Mouse (Mus musculus) spleen, adult 2 months (tissue): ENCODE data around the gene Elovl4. TPM values are rescaled to one million over a fixed set of nuclear protein-coding genes. Genes with fewer than 3 reads are reported as not detected.

Experiments used
- DNase-seq, 2 experiments: peaks; one replicate each; pipeline versions ENCODE4 v3.0.0 to v3.0.0-alpha.2; 2012 to 2021; ENCODE audit warnings: low spot score in 2 of 2, low read depth in 1 of 2
- H3K27ac ChIP-seq: fragments of 200-500 bp; 2 replicates; pipeline ENCODE4 v1.5.1; 2012; ENCODE audit warnings: low read length, inconsistent platforms; ENCODE audit not compliant: insufficient read depth
- H3K27me3 ChIP-seq: fragments of 200-500 bp; 2 replicates; pipeline ENCODE4 v1.6.1; 2012; ENCODE audit warnings: mild to moderate bottlenecking, moderate library complexity, low read length, inconsistent platforms; ENCODE audit not compliant: control insufficient read depth, insufficient read depth
- H3K36me3 ChIP-seq: fragments of 200-500 bp; 2 replicates; pipeline ENCODE4 v1.6.1; 2012; ENCODE audit warnings: mild to moderate bottlenecking, low read length, inconsistent platforms; ENCODE audit not compliant: control insufficient read depth, insufficient read depth
- H3K4me1 ChIP-seq: fragments of 200-500 bp; 2 replicates; pipeline ENCODE4 v1.6.1; 2011; ENCODE audit warnings: inconsistent platforms; ENCODE audit not compliant: control insufficient read depth, insufficient read depth, insufficient read length
- H3K4me3 ChIP-seq: fragments of 200-500 bp; 2 replicates; pipeline ENCODE4 v1.5.1; 2011; ENCODE audit warnings: mild to moderate bottlenecking, inconsistent platforms; ENCODE audit not compliant: insufficient read depth, insufficient read length; ENCODE audit errors: extremely low read depth
- CTCF ChIP-seq: fragments of 200-500 bp; IDR thresholded peaks from 2 replicates; pipeline ENCODE4 v1.5.1; 2011; ENCODE audit warnings: mild to moderate bottlenecking, inconsistent platforms; ENCODE audit not compliant: insufficient read depth, insufficient read length, insufficient replicate concordance; ENCODE audit errors: extremely low read depth
- POLR2A ChIP-seq: fragments of 200-500 bp; IDR thresholded peaks from 2 replicates; pipeline ENCODE4 v1.6.1; 2011; ENCODE audit warnings: low read depth, low read length, inconsistent platforms
- WGBS: fragments of 180-500 bp; shearing (Covaris S2); methylation state at CpG from one replicate; pipeline ENCODE4 v1.1.7; 2018; 5-methylcytosine and 5-hydroxymethylcytosine counted together
- polyA plus RNA-seq: library from polyadenylated mRNA; depleted of rRNA; stranded (reverse); fragments of >200 nt; gene quantifications from 2 replicates; pipeline ENCODE4 v1.2.3, GENCODE M21; 2012; rRNA removed

The Elovl4 gene
- polyA plus RNA-seq, 1 experiment: not detected

GRCm38 (mm10) chr9:83796875-83797274 is 9.2 kb downstream of the Elovl4 start:
- no peak overlapping the region for H3K4me3 ChIP-seq
- no peaks in the 10 kb centered on the region for H3K36me3 ChIP-seq
- TF ChIP-seq CTCF (no peak), POLR2A (no peak)
- no peak overlapping the region for H3K27ac ChIP-seq
- 91% methylated on average over 7 of the region's 7 CpGs for WGBS
- no peaks in the 10 kb centered on the region for H3K27me3 ChIP-seq
- DNase-seq: no peak
- no peaks in the 10 kb centered on the region for H3K4me1 ChIP-seq

- Histone ChIP-seq H3K36me3 (no peaks in the 10 kb centered on the region), H3K27ac (no peak overlapping the region), H3K4me3 (no peak overlapping the region), H3K27me3 (no peaks in the 10 kb centered on the region), H3K4me1 (no peaks in the 10 kb centered on the region)
- WGBS: 94% methylated on average over 6 of the region's 6 CpGs
- no peak for TF ChIP-seq POLR2A
- TF ChIP-seq CTCF: no peak
- DNase-seq: no peak
Observed at GRCm38 (mm10) chr9:83789326-83789725, 16.8 kb downstream of the Elovl4 start.

GRCm38 (mm10) chr9:83785501-83785900 is 20.6 kb downstream of the Elovl4 start:
- H3K4me1 ChIP-seq: no peaks in the 10 kb centered on the region
- H3K4me3 ChIP-seq: no peak overlapping the region
- no peak overlapping the region for H3K27ac ChIP-seq
- 85% methylated on average over 1 of the region's 1 CpGs for WGBS
- no peaks in the 10 kb centered on the region for H3K36me3 ChIP-seq
- DNase-seq: no peak
- TF ChIP-seq CTCF (no peak), POLR2A (no peak)
- H3K27me3 ChIP-seq: no peaks in the 10 kb centered on the region

- Histone ChIP-seq H3K4me1 (no peaks in the 10 kb centered on the region), H3K27me3 (no peaks in the 10 kb centered on the region)
- WGBS: 85% methylated on average over 9 of the region's 9 CpGs
Observed at GRCm38 (mm10) chr9:83778317-83778960, 27.6 kb downstream of the Elovl4 start.

GRCm38 (mm10) chr9:83761318-83761717 is 44.8 kb downstream of the Elovl4 start:
- DNase-seq: no peak
- TF ChIP-seq POLR2A (no peak), CTCF (no peak)
- Histone ChIP-seq H3K4me1 (no peaks in the 10 kb centered on the region), H3K4me3 (no peak overlapping the region), H3K27ac (no peak overlapping the region), H3K36me3 (no peaks in the 10 kb centered on the region), H3K27me3 (no peaks in the 10 kb centered on the region)
- WGBS: 89% methylated on average over 4 of the region's 4 CpGs

More at GRCm38 (mm10) chr9:83778317-83778960, 27.6 kb downstream of the Elovl4 start:
- TF ChIP-seq POLR2A (no peak), CTCF (no peak)
- H3K27ac ChIP-seq: no peak overlapping the region
- no peak for DNase-seq
- no peaks in the 10 kb centered on the region for H3K36me3 ChIP-seq
- no peak overlapping the region for H3K4me3 ChIP-seq

GRCm38 (mm10) chr9:83731877-83732276 is 74.2 kb downstream of the Elovl4 start:
- no peak overlapping the region for H3K4me3 ChIP-seq
- TF ChIP-seq CTCF: no peak
- no peak for TF ChIP-seq POLR2A
- H3K27me3 ChIP-seq: no peaks in the 10 kb centered on the region
- no peak overlapping the region for H3K27ac ChIP-seq
- no peaks in the 10 kb centered on the region for H3K36me3 ChIP-seq
- WGBS: 88% methylated on average over 2 of the region's 2 CpGs
- no peak for DNase-seq
- H3K4me1 ChIP-seq: no peaks in the 10 kb centered on the region; the same call in 1 of the 2 replicates

- no peak overlapping the region for H3K27ac ChIP-seq
- no peak for DNase-seq
- TF ChIP-seq POLR2A (no peak), CTCF (no peak)
- no peak overlapping the region for H3K4me3 ChIP-seq
- 79% methylated on average over 7 of the region's 7 CpGs for WGBS
- H3K27me3 ChIP-seq: no peaks in the 10 kb centered on the region
- H3K4me1 ChIP-seq: no peaks in the 10 kb centered on the region; the same call in 1 of the 2 replicates
- no peaks in the 10 kb centered on the region for H3K36me3 ChIP-seq
Observed at GRCm38 (mm10) chr9:83730836-83731235, 75.2 kb downstream of the Elovl4 start.

Other genes starting within 250 kb of the Elovl4 start
- gene Ttk, start 28.4 kb upstream of the Elovl4 start, polyA plus RNA-seq: 0.21 and 0.48 TPM in 2 replicates
- 5.1 and 5.4 TPM in 2 replicates for gene Bckdhb, start 118.9 kb upstream of the Elovl4 start, polyA plus RNA-seq